In the genomic region with DNA sequence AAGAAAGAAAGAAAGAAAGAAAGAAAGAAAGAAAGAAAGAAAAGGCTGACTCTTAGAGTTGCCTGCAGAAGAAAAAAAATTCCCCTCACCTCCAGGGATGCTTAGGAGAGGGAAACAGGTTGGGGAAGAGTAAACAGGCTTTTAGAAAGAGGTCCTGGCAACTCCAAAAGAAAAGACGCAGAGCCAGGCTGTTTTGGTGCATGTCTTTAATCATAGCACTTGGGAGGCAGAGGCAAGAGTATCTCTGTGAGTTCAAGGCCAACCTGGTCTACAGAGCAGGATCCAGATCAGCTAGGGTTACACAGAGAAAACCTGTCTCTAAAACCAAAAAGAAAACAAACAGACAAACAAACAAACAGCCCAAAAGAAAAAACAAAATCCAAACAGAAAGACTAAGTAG, we compare ENCODE assay signal across 28 mouse cellular contexts. TPM values are rescaled to one million over a fixed set of nuclear protein-coding genes. Genes with fewer than 3 reads are reported as not detected.
DNase-seq lines count a peak whose midpoint lies in the region; ATAC-seq and TF ChIP-seq lines count a peak whose summit lies in the region.
"Had no signal": no experiment of that assay in that cellular context is flagged by ENCODE, and none has a peak within 500 bp of the region (broad histone marks: within the 10 kb centered on the region; RNA-seq: fewer than 3 reads in every experiment).

No protein-coding gene starts in this region.

- DNase-seq in liver, adult 2 months (ENCODE audit: extremely low read depth, low read depth, low spot score), result peak; percentile 64
- no peak for DNase-seq in liver
- DNase-seq in liver, embryonic 13.5 days, result no peak
- DNase-seq in T-cell, adult 2 months (ENCODE audit: low spot score), result no peak
- no peak for DNase-seq in urinary bladder, postnatal 4 days (ENCODE audit: low spot score in 2 of 2)
- DNase-seq: adrenal gland, adult 8-10 months; adrenal gland, postnatal 25 days; cerebellum, adult 11-12 months; cerebellum, adult 8-10 months; cerebellum, postnatal 10 days; cerebellum, postnatal 36 days; embryo, embryonic 11 days; forebrain, postnatal 0 days; gastrocnemius, adult 2 months; gastrocnemius, postnatal 14 days; heart, adult 18-20 months; heart, postnatal 10 days; heart, postnatal 36 days had no signal

- H3K79me2 ChIP-seq in liver, adult 2 months (ENCODE audit: control insufficient read depth, insufficient read depth, low read length), result peaks cover 17% of the 10 kb centered on the region

- H3K9ac ChIP-seq in liver, adult 2 months (ENCODE audit: low read depth, low read length), result peak overlapping the region; percentile 72
- H3K9ac ChIP-seq in liver, embryonic 13.5 days, result no peak overlapping the region
- H3K9ac ChIP-seq in liver, embryonic 16.5 days (ENCODE audit: low read depth, low read length), result no peak overlapping the region
- H3K9ac ChIP-seq: embryonic facial prominence, embryonic 13.5 days; forebrain, postnatal 0 days; heart, embryonic 12.5 days; heart, embryonic 15.5 days; hindbrain, embryonic 14.5 days had no signal

- H3K27me3 ChIP-seq in liver, adult 2 months (ENCODE audit: control insufficient read depth, insufficient read depth, low read length), result no peaks in the 10 kb centered on the region
- H3K27me3 ChIP-seq in liver, embryonic 13.5 days, result peaks cover 7% of the 10 kb centered on the region
- H3K27me3 ChIP-seq in liver, embryonic 16.5 days (ENCODE audit: control insufficient read depth, insufficient read depth, low read depth, low read length), result peaks cover 3% of the 10 kb centered on the region

- no peak for TF ChIP-seq POLR2A in liver, adult 2 months (IDR thresholded peaks at IDR 0.05; ENCODE audit: extremely low read depth, insufficient read depth, low read length)

- no peak overlapping the region for H3K4me2 ChIP-seq in liver, embryonic 13.5 days
- no peak overlapping the region for H3K4me2 ChIP-seq in liver, embryonic 16.5 days (ENCODE audit: low read depth, low read length)
- H3K4me2 ChIP-seq: embryonic facial prominence, embryonic 13.5 days; heart, embryonic 12.5 days; heart, embryonic 15.5 days; hindbrain, embryonic 14.5 days had no signal

- 22% methylated on average over 1 of the region's 1 CpGs for WGBS in liver, adult 2 months
- 48% methylated on average over 1 of the region's 1 CpGs for WGBS in liver, embryonic 13.5 days (ENCODE audit: insufficient replicate concordance)
- 43% methylated on average over 1 of the region's 1 CpGs for WGBS in liver, embryonic 16.5 days (ENCODE audit: insufficient replicate concordance)

- TF ChIP-seq CTCF in liver, adult 2 months (IDR thresholded peaks at IDR 0.05; ENCODE audit: low read depth, low read length), result no peak

- H3K4me1 ChIP-seq in liver, adult 2 months (ENCODE audit: control insufficient read depth, insufficient read depth, low read length), result peaks cover 26% of the 10 kb centered on the region
- peaks cover 31% of the 10 kb centered on the region for H3K4me1 ChIP-seq in liver, embryonic 13.5 days (replicated peaks)
- peaks cover 20% of the 10 kb centered on the region for H3K4me1 ChIP-seq in liver, embryonic 16.5 days (ENCODE audit: control insufficient read depth, low read depth, low read length)
- H3K4me1 ChIP-seq: heart, embryonic 12.5 days; heart, embryonic 15.5 days had no signal

- H3K27ac ChIP-seq in liver, adult 2 months (replicated peaks; ENCODE audit: insufficient read depth, low read depth, low read length), result peak overlapping the region; percentile 99
- no peak overlapping the region for H3K27ac ChIP-seq in liver, embryonic 13.5 days
- 0 out of 2 replicates have a peak overlapping the region, but pooled peaks have one; percentile 1 for H3K27ac ChIP-seq in liver, embryonic 16.5 days (ENCODE audit: low read length)
- H3K27ac ChIP-seq: embryonic facial prominence, embryonic 10.5 days; embryonic facial prominence, embryonic 13.5 days; gastrocnemius, adult 2 months; heart, embryonic 15.5 days; hindbrain, embryonic 14.5 days; hindbrain, postnatal 0 days had no signal

- peaks cover 4% of the 10 kb centered on the region; the same call in 1 of the 2 replicates for H3K36me3 ChIP-seq in liver, adult 2 months (ENCODE audit: control insufficient read depth, insufficient read depth, low read length)
- no peaks in the 10 kb centered on the region for H3K36me3 ChIP-seq in liver, embryonic 13.5 days
- H3K36me3 ChIP-seq in liver, embryonic 16.5 days (ENCODE audit: control insufficient read depth, insufficient read depth), result no peaks in the 10 kb centered on the region
- H3K36me3 ChIP-seq: embryonic facial prominence, embryonic 10.5 days; embryonic facial prominence, embryonic 13.5 days; heart, embryonic 12.5 days; heart, embryonic 15.5 days had no signal

- H3K4me3 ChIP-seq in liver, adult 2 months (ENCODE audit: insufficient read depth, low read depth, low read length), result peak overlapping the region; percentile 63
- H3K4me3 ChIP-seq in liver, embryonic 13.5 days (replicated peaks), result peak overlapping the region; percentile 42
- H3K4me3 ChIP-seq in liver, embryonic 16.5 days (ENCODE audit: low read depth, low read length), result peak overlapping the region; percentile 34
- H3K4me3 ChIP-seq: embryonic facial prominence, embryonic 10.5 days; embryonic facial prominence, embryonic 13.5 days; gastrocnemius, adult 2 months; heart, embryonic 12.5 days; heart, embryonic 15.5 days had no signal

- no peaks in the 10 kb centered on the region for H3K9me3 ChIP-seq in liver, embryonic 13.5 days (replicated peaks)
- no peaks in the 10 kb centered on the region for H3K9me3 ChIP-seq in liver, embryonic 16.5 days (replicated peaks; ENCODE audit: control insufficient read depth, low read length)
- H3K9me3 ChIP-seq: embryonic facial prominence, embryonic 10.5 days; embryonic facial prominence, embryonic 13.5 days; heart, embryonic 12.5 days; heart, embryonic 15.5 days had no signal

- no peak for ATAC-seq in liver, embryonic 13.5 days (ENCODE audit: low read depth)
- ATAC-seq in liver, embryonic 16.5 days (ENCODE audit: low read depth), result no peak
- ATAC-seq: activated CD4-positive, CD25-positive, alpha-beta regulatory T cell, adult 4 months; CD4-positive, CD25-positive, alpha-beta regulatory T cell, adult 4 months; forebrain, embryonic 14.5 days; forebrain, postnatal 0 days; hindbrain, postnatal 0 days had no signal

RNA-seq across cellular contexts. Expression of a gene that starts 0.6 kb away (rescaled TPM):
- total RNA-seq in liver, adult 2 months (2014; rRNA removed), result 141 and 185 TPM in 2 replicates
- polyA plus RNA-seq in liver, adult 2 months (2012; rRNA removed), result 314 and 354 TPM in 2 replicates
- 56.7 and 61.3 TPM in 2 replicates for polyA plus RNA-seq in liver, embryonic 13.5 days (2015; fragmentation: Nextera tagmentation; extraction: Ambion mirVana)
- 88.4 and 98.4 TPM in 2 replicates for polyA plus RNA-seq in liver, embryonic 16.5 days (2015; fragmentation: Nextera tagmentation; extraction: Ambion mirVana)
